In genomic region chr1:88923791-88924581, GRCm38 (mm10) we compare ENCODE assay signal across 9 mouse cellular contexts.
DNase-seq lines count a peak whose midpoint lies in the region; ATAC-seq and TF ChIP-seq lines count a peak whose summit lies in the region.
"Had no signal": no experiment of that assay in that cellular context is flagged by ENCODE, and none has a peak within 500 bp of the region (broad histone marks: within the 10 kb centered on the region; RNA-seq: fewer than 3 reads in every experiment).

No protein-coding gene starts in this region.

- H3K4me1 ChIP-seq in lung, embryonic 15.5 days = peaks cover 10% of the 10 kb centered on the region; the same call in 1 of the 2 replicates
- H3K4me1 ChIP-seq in limb, embryonic 14.5 days (ENCODE audit: control insufficient read depth, insufficient read depth, low read length) = peaks cover 3% of the 10 kb centered on the region; the same call in 1 of the 2 replicates
- H3K4me1 ChIP-seq in stomach, embryonic 16.5 days (ENCODE audit: control insufficient read depth, insufficient read depth, low read length) = peaks cover 10% of the 10 kb centered on the region

- H3K36me3 ChIP-seq in lung, embryonic 15.5 days = no peaks in the 10 kb centered on the region
- H3K36me3 ChIP-seq in limb, embryonic 14.5 days (ENCODE audit: control insufficient read depth, insufficient read depth, low read length) = no peaks in the 10 kb centered on the region
- H3K36me3 ChIP-seq in stomach, embryonic 16.5 days (ENCODE audit: control insufficient read depth, insufficient read depth, low read length) = no peaks in the 10 kb centered on the region

- ATAC-seq in lung, embryonic 15.5 days (ENCODE audit: borderline replicate concordance, extremely low read depth, low FRiP score, low TSS enrichment) = peak; percentile 80
- ATAC-seq in limb, embryonic 14.5 days (ENCODE audit: low FRiP score, low read depth) = peak; percentile 62; the same call in 1 of the 2 replicates
- ATAC-seq in stomach, embryonic 16.5 days (ENCODE audit: insufficient read depth, low FRiP score) = peak; percentile 79
- no peak for ATAC-seq in megakaryocyte progenitor cell, adult 5-6 weeks (replicated peaks; ENCODE audit: poor library complexity)

- TF ChIP-seq POLR2A in limb, embryonic 14.5 days (IDR thresholded peaks at IDR 0.05; ENCODE audit: borderline replicate concordance, extremely low read depth, insufficient read depth, insufficient read length) = no peak

- 0 out of 2 replicates have a peak overlapping the region, but pooled peaks have one; percentile 10 for H3K27ac ChIP-seq in lung, embryonic 15.5 days
- no peak overlapping the region for H3K27ac ChIP-seq in limb, embryonic 14.5 days (replicated peaks; ENCODE audit: low read depth, low read length)
- peak overlapping the region; percentile 47 for H3K27ac ChIP-seq in stomach, embryonic 16.5 days (ENCODE audit: low read length)
- H3K27ac ChIP-seq: liver, embryonic 14.5 days had no signal

- DNase-seq in cerebellum, postnatal 10 days = peak; percentile 68 to 76
- no peak for DNase-seq in cerebellum, adult 8-10 months
- DNase-seq in lung, postnatal 25 days (ENCODE audit: low spot score) = no peak
- DNase-seq in limb, embryonic 14.5 days (ENCODE audit: low spot score) = peak; percentile 25
- DNase-seq in urinary bladder, postnatal 36 days (ENCODE audit: low spot score in 2 of 2) = no peak

- H3K27me3 ChIP-seq in lung, embryonic 15.5 days = no peaks in the 10 kb centered on the region
- H3K27me3 ChIP-seq in limb, embryonic 14.5 days (ENCODE audit: control insufficient read depth, insufficient read depth, low read length) = no peaks in the 10 kb centered on the region
- H3K27me3 ChIP-seq in stomach, embryonic 16.5 days (ENCODE audit: control insufficient read depth, insufficient read depth, low read length) = no peaks in the 10 kb centered on the region

- H3K9me3 ChIP-seq in lung, embryonic 15.5 days = no peaks in the 10 kb centered on the region
- peaks cover 3% of the 10 kb centered on the region; the same call in 1 of the 2 replicates for H3K9me3 ChIP-seq in limb, embryonic 14.5 days (ENCODE audit: control insufficient read depth, low read length)
- 0 out of 2 replicates have a peak, but pooled peaks cover 5% of the 10 kb centered on the region for H3K9me3 ChIP-seq in stomach, embryonic 16.5 days (replicated peaks; ENCODE audit: control insufficient read depth, low read length)

- H3K9ac ChIP-seq in lung, embryonic 15.5 days = no peak overlapping the region
- no peak overlapping the region for H3K9ac ChIP-seq in limb, embryonic 14.5 days (ENCODE audit: low read depth, low read length, severe bottlenecking)
- no peak overlapping the region for H3K9ac ChIP-seq in stomach, embryonic 16.5 days (ENCODE audit: low read length)
- H3K9ac ChIP-seq: liver, embryonic 14.5 days had no signal

- no peak overlapping the region for H3K4me3 ChIP-seq in lung, embryonic 15.5 days
- no peak overlapping the region for H3K4me3 ChIP-seq in limb, embryonic 14.5 days (replicated peaks; ENCODE audit: low read length)
- no peak overlapping the region for H3K4me3 ChIP-seq in stomach, embryonic 16.5 days (replicated peaks; ENCODE audit: low read length)

- WGBS in lung, embryonic 15.5 days = 41% methylated on average over 7 of the region's 7 CpGs
- 60% methylated on average over 7 of the region's 7 CpGs for WGBS in limb, embryonic 14.5 days
- WGBS in stomach, embryonic 16.5 days = 38% methylated on average over 7 of the region's 7 CpGs

- no peak overlapping the region for H3K4me2 ChIP-seq in lung, embryonic 15.5 days
- no peak overlapping the region for H3K4me2 ChIP-seq in limb, embryonic 14.5 days (replicated peaks; ENCODE audit: low read depth, low read length, severe bottlenecking)
- no peak overlapping the region for H3K4me2 ChIP-seq in stomach, embryonic 16.5 days (ENCODE audit: low read depth, low read length)

Comparison
In these comparisons a context has a peak if more than half of its experiments do, and no peak if none do; other contexts are left out.
1. DNase-seq: peak in cerebellum, postnatal 10 days (2 of 2) and limb, embryonic 14.5 days (single experiment); none in cerebellum, adult 8-10 months (single experiment), lung, postnatal 25 days (single experiment) and urinary bladder, postnatal 36 days (0 of 2).